Mouse (Mus musculus) liver, embryonic 14.5 days (tissue): ENCODE measurements at regions not wholly inside any gene's neighbourhood (a gene's known extent, or its start where the extent isn't known, plus 50 kb on each side); places are given as distances from the start of the nearest gene placed in this dataset.

Source experiments
- CTCF ChIP-seq: IDR thresholded peaks from 2 replicates; pipeline ENCODE4 v1.5.1; 2016; ENCODE audit warnings: antibody characterized with exemption, low read depth, control low read depth
- EP300 ChIP-seq: IDR thresholded peaks from 2 replicates; pipeline ENCODE4 v1.6.1; 2016; ENCODE audit warnings: antibody characterized with exemption, low read depth

DNA sequence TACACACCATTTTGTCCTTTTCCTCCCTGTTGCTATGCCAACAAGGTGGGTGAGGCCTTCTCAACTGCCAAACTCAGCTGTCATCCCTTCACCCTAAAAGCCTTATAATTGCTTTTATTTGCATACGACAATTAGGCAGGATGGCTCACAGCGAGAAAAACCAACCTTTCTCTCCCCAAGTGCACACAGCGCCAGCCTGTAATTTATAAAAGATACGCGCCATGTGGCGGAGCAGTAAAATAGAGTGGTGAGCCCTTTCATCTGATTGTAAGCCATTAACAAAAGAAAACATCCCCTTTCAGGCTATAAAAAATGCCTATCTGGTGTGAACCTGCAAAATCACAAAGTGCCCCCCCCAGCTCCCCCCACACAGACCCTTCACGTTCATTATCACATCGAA, 262.0 kb downstream of the Nr2f2 start:
- no peak for TF ChIP-seq CTCF
- TF ChIP-seq EP300 = no peak
